Mouse (Mus musculus) erythroblast, embryonic 14.5 days (primary cell): ENCODE data around the gene Rptor.

Source experiments
- GATA1 ChIP-seq: IDR thresholded peaks from 2 replicates; pipeline ENCODE4 v1.6.1; 2012; ENCODE audit warnings: low read length, inconsistent platforms, mixed read lengths
- TAL1 ChIP-seq: IDR thresholded peaks from 3 replicates; pipeline ENCODE4 v1.6.1; 2012; ENCODE audit warnings: low read length, inconsistent platforms, mixed read lengths

GRCm38 (mm10) chr11:119805112-119805750, 202.5 kb downstream of the Rptor start:
- TF ChIP-seq GATA1 = no peak
- no peak for TF ChIP-seq TAL1
